Mouse (Mus musculus) midbrain, embryonic 16.5 days (tissue): ENCODE measurements around the gene A930004D18Rik. TPM values are rescaled to one million over a fixed set of nuclear protein-coding genes. Genes with fewer than 3 reads are reported as not detected.

ENCODE experiments used
- ATAC-seq: fragments of 200-750 bp; cut with Nextera tagmentation; 2 replicates; pipeline ENCODE4 v1.8.0; 2017; ENCODE audit warnings: moderate TSS enrichment
- H3K27ac ChIP-seq: fragments of 300-500 bp; sonication (generic); 2 replicates; pipeline ENCODE4 v1.5.1; 2014; ENCODE audit warnings: mild to moderate bottlenecking, low read length, mixed read lengths
- H3K27me3 ChIP-seq: fragments of 300-500 bp; sonication (generic); 2 replicates; pipeline ENCODE4 v1.6.1; 2014; ENCODE audit warnings: low read depth, low read length, mixed read lengths; ENCODE audit not compliant: control insufficient read depth, insufficient read depth
- H3K36me3 ChIP-seq: fragments of 300-500 bp; sonication (generic); 2 replicates; pipeline ENCODE4 v1.6.1; 2014; ENCODE audit warnings: mild to moderate bottlenecking, low read length, moderate library complexity, mixed read lengths; ENCODE audit not compliant: control insufficient read depth, insufficient read depth
- H3K4me1 ChIP-seq: fragments of 300-500 bp; sonication (generic); 2 replicates; pipeline ENCODE4 v1.6.1; 2014; ENCODE audit warnings: mild to moderate bottlenecking, low read length, mixed read lengths; ENCODE audit not compliant: control insufficient read depth, insufficient read depth
- H3K4me2 ChIP-seq: fragments of 300-500 bp; sonication (generic); 2 replicates; pipeline ENCODE4 v1.6.1; 2014; ENCODE audit warnings: mild to moderate bottlenecking, low read length, mixed read lengths
- H3K4me3 ChIP-seq: fragments of 300-500 bp; sonication (generic); 2 replicates; pipeline ENCODE4 v1.5.1; 2014; ENCODE audit warnings: low read depth, mild to moderate bottlenecking, low read length, moderate library complexity, mixed read lengths
- H3K9ac ChIP-seq: fragments of 300-500 bp; sonication (generic); 2 replicates; pipeline ENCODE4 v1.6.1; 2014; ENCODE audit warnings: low read depth, low read length, mixed read lengths
- H3K9me3 ChIP-seq: fragments of 300-500 bp; sonication (generic); replicated peaks from 2 replicates; pipeline ENCODE4 v1.6.1; 2014; ENCODE audit warnings: mild to moderate bottlenecking, low read length, mixed read lengths; ENCODE audit not compliant: control insufficient read depth, poor library complexity, severe bottlenecking
- WGBS: fragments of 180-500 bp; shearing (Covaris S2); extraction: QIAGEN DNeasy Blood & Tissue Kit; methylation state at CpG from one replicate; pipeline ENCODE4 v1.1.7; 2014; 5-methylcytosine and 5-hydroxymethylcytosine counted together
- polyA plus RNA-seq: library from polyadenylated mRNA; unstranded; fragments of >200 nt; fragmentation: Nextera tagmentation; extraction: Ambion mirVana; gene quantifications from 2 replicates; pipeline ENCODE4 v1.2.1, GENCODE M21; 2015

A930004D18Rik gene
- polyA plus RNA-seq, 1 experiment from 2014 or later = 7.5 TPM

- Histone ChIP-seq H3K9me3 (no peaks in the 10 kb centered on the region), H3K4me2 (peak overlapping the region; percentile 81), H3K9ac (peak overlapping the region; percentile 50), H3K4me3 (peak overlapping the region; percentile 94), H3K27ac (peak overlapping the region; percentile 100), H3K36me3 (no peaks in the 10 kb centered on the region), H3K27me3 (no peaks in the 10 kb centered on the region), H3K4me1 (peaks cover 38% of the 10 kb centered on the region)
- no peak for ATAC-seq
- 8% methylated on average over 11 of the region's 11 CpGs for WGBS
These were observed 11.8 kb upstream of the A930004D18Rik start for GRCm38 (mm10) chr2:18049279-18049821.

GRCm38 (mm10) chr2:18048453-18049075 lies 11.0 kb upstream of the A930004D18Rik start, which contains the start of gene Skida1:
Gene Skida1 (minus strand): TSS chr2:18049051.
- H3K27ac ChIP-seq = peak within 1 kb of the TSS; percentile 100
- peaks cover 42% of the 10 kb centered on the region for H3K4me1 ChIP-seq
- peak within 1 kb of the TSS; percentile 100 for H3K9ac ChIP-seq
- ATAC-seq = peak; percentile 66
- H3K4me3 ChIP-seq = peak within 1 kb of the TSS; percentile 94
- H3K9me3 ChIP-seq = no peaks in the 10 kb centered on the region
- no peaks in the 10 kb centered on the region for H3K27me3 ChIP-seq
- H3K4me2 ChIP-seq = peak within 1 kb of the TSS; percentile 81
- WGBS = 0% methylated on average over 17 of the region's 17 CpGs
- no peaks in the 10 kb centered on the region for H3K36me3 ChIP-seq

DNA sequence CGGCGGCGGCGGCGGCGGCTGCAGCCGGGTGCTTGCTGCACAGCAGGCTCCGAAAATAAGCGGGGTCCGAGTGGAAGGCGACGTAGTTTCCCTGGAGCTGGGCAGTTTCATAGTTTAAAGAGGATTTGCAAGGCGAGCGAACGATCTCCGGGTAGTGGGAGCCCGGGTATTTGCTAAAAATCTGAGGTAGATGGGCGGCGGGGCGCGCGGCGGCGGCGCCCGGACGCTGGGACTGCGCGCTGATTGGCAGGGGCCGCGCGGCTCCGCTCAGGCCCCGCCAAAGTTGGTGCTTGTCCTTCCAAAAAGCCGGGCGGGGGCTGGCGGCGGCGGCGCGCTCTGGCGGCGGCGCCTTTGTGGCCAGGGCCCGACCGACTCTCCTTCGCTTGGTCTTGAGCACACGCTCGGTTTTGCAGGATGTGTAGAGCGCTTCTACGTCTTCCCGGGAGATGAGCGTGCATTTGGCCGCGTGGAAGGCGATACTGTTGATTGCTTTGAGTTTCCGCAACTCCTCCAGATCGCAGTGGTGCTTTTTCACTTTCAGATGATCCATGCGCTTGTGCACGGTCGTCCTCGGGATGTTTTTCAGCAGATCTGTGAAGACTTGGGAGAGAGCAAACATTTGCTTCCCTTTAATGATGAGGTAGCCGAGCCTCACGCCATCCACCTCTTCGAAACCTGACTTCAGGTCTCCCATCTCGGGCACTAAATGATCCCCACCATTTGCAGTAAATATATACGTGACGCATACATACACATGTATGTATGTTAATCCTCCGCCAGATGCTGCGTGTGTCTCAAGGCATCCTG lies 10.3 kb upstream of the A930004D18Rik start:
- Histone ChIP-seq H3K4me3 (peak overlapping the region; percentile 94), H3K27ac (peak overlapping the region; percentile 100), H3K9me3 (no peaks in the 10 kb centered on the region), H3K36me3 (no peaks in the 10 kb centered on the region), H3K4me1 (peaks cover 48% of the 10 kb centered on the region), H3K27me3 (no peaks in the 10 kb centered on the region), H3K9ac (peak overlapping the region; percentile 100), H3K4me2 (peak overlapping the region; percentile 81)
- peak; percentile 75 for ATAC-seq
- WGBS = 0% methylated on average over 68 of the region's 70 CpGs

DNA sequence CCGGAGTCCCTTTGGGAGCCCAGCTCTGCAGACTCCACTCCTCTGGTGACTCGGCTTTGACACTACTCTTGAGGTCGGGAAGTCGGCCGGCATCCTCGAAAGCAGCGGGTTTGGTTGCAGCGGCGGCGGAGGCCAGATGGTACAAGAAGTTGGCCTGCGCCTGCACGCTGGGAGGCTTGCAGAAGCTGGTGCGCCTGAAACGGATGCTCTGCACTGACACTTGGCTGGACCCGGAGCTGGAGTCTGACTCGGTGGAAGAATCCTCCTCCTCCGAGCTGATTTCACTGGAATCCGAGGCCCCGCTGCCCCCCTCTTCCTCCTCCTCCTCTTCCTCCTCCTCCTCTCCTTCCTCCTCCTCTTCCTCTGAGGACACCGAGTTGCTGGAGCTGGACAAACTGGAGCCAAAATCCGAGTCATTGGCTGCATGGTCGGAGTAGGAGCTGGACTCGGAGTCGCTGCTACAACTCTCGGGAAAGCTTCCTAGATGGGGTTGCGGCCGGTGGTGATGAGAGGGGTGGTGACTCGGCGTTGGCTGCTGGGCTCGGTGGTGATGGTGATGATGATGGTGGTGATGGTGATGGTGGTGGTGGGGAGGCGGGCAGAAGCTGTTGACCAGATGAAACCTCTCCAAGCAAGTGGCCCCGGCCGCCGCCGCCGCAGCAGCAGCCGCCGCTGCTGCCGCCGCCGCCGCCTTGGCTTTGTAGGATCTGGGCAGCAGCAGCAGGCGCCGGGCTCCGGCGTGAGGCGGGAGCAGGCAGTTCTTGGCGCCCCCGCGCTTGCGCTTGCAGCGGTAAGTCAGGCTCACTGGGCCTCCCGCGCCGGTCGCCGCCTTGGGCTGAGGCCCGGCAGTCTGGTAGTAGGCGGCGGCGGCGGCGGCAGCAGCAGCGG lies 9.5 kb upstream of the A930004D18Rik start:
- Histone ChIP-seq H3K4me3 (peak overlapping the region; percentile 94), H3K27ac (peak overlapping the region; percentile 100), H3K36me3 (no peaks in the 10 kb centered on the region), H3K9ac (peak overlapping the region; percentile 100), H3K4me1 (peaks cover 55% of the 10 kb centered on the region), H3K9me3 (no peaks in the 10 kb centered on the region), H3K27me3 (no peaks in the 10 kb centered on the region), H3K4me2 (peak overlapping the region; percentile 81)
- under 1% methylated on average over 54 of the region's 64 CpGs for WGBS
- peak; percentile 47 for ATAC-seq

DNA sequence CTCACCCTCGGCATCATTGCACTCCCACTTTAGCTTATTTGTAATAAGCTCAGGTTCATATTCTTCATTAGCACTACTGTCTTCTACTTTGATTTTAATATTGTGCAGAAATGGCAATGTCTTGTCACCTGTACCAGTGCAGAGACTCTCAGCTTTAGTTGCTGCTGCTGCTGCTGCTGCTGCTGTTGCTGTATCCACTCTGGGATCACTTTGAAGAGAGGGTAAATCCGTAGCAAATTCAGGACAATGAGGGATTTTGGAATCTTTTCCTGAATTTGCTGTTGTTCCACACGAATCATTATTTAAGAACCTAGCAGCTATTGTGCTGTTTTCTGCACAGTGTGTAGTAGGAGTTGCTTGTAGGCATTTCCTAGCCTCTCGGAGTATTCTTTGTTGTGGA lies 8.6 kb upstream of the A930004D18Rik start:
- H3K36me3 ChIP-seq = no peaks in the 10 kb centered on the region
- no peak for ATAC-seq
- H3K27ac ChIP-seq = peak overlapping the region; percentile 100
- H3K27me3 ChIP-seq = no peaks in the 10 kb centered on the region
- H3K9me3 ChIP-seq = no peaks in the 10 kb centered on the region
- peak overlapping the region; percentile 94 for H3K4me3 ChIP-seq
- H3K9ac ChIP-seq = peak overlapping the region; percentile 100
- peaks cover 60% of the 10 kb centered on the region for H3K4me1 ChIP-seq
- WGBS = 1% methylated on average over 4 of the region's 4 CpGs
- H3K4me2 ChIP-seq = peak overlapping the region; percentile 81

DNA sequence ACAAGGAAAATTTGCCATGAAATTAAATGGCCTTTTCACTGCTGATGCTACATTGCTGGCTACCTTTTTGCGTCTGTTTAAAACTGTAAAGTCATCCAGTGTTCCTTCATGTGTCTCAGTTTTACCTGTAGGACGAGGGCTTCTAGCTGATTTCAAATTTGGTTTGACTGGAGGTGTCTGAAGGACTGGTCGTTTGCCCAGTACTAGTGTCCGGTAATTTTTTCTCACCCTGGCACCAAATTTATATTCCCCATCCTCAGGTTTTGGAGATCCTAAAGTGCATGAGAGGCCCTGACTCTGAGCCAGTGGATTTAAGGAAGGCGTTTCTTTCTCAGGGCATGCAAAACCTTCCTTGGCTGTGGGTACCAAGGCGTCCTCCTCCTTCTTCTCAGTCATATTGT lies 8.2 kb upstream of the A930004D18Rik start:
- H3K27me3 ChIP-seq = no peaks in the 10 kb centered on the region
- peak overlapping the region; percentile 94 for H3K4me3 ChIP-seq
- H3K9ac ChIP-seq = peak overlapping the region; percentile 100
- ATAC-seq = no peak
- peak overlapping the region; percentile 100 for H3K27ac ChIP-seq
- H3K9me3 ChIP-seq = no peaks in the 10 kb centered on the region
- H3K4me1 ChIP-seq = peaks cover 61% of the 10 kb centered on the region
- peak overlapping the region; percentile 81 for H3K4me2 ChIP-seq
- H3K36me3 ChIP-seq = no peaks in the 10 kb centered on the region
- WGBS = 2% methylated on average over 6 of the region's 6 CpGs

DNA sequence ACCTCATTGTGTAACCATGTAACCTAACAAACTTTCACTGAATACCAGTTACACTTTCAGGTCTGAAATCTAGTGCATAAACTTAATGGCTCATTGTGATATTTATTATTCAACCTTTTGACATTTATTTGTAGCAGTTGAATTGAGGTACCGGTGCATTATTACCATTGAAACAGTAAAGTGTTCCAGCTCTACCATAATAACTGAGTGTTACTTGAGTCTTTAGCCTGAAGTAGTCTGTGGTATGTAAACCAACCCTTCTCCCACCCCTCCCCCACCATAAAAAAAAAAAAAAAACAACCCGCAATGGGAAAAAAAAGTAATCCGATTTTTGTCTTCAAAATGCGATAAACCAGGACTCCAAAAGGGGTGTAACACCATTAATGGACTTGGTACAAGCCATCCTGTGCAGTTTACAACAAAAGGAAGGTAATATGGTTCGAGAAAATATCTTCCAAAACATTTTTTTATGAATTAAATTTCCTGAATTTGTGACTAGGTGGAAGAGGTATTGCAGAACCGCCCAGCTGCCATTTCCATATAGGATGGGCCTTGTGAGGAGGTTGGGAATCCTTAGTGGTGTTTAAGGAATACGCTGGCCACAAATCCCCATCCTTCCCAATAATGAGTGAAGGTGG lies 7.7 kb upstream of the A930004D18Rik start:
- 5% methylated on average over 7 of the region's 7 CpGs for WGBS

DNA sequence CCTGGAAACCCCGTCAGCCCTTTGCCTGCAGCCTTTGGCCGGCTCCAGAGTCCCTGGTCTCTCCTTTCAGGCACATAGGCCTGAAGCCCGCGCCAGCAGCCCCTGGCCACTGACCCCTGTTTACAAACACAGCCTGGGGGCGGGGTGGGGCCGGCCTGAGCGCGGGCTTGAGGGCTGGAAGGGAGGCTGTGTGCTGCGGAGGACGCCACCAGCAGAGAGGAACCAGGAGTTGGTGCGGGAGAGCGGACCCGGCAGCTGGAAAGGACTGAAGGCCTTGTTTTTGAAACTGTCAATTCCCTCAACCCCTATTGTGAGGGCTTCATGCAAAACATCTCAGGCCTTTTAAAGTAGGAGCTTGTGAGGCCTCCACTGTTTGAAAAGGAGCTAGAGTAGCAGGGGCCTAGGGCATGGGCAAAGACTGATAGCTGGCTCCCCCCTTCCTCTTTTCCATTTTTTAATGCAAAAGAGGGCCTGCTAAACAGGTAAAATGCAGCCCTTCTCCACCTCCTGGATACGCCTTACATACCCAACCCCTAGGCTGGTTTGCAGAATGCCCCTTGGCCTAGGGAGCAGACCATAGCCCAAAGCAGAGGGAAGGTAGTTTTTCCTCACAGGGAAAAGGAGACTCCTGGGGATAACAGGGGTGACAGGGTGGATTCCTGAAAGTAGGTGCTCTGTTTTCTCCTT lies 3.8 kb upstream of the A930004D18Rik start:
- peak; percentile 80 for ATAC-seq
- H3K36me3 ChIP-seq = no peaks in the 10 kb centered on the region
- H3K4me3 ChIP-seq = peak overlapping the region; percentile 14
- no peaks in the 10 kb centered on the region for H3K9me3 ChIP-seq
- H3K4me2 ChIP-seq = peak overlapping the region; percentile 78
- H3K9ac ChIP-seq = peak overlapping the region; percentile 66
- H3K4me1 ChIP-seq = peaks cover 69% of the 10 kb centered on the region
- H3K27ac ChIP-seq = peak overlapping the region; percentile 73
- WGBS = 6% methylated on average over 14 of the region's 14 CpGs
- no peaks in the 10 kb centered on the region for H3K27me3 ChIP-seq

More for the DNA sequence above, 7.7 kb upstream of the A930004D18Rik start:
- Histone ChIP-seq H3K4me3 (peak overlapping the region; percentile 94), H3K9ac (peak overlapping the region; percentile 100), H3K36me3 (no peaks in the 10 kb centered on the region), H3K9me3 (no peaks in the 10 kb centered on the region), H3K4me1 (peaks cover 61% of the 10 kb centered on the region), H3K27ac (peak overlapping the region; percentile 100), H3K4me2 (peak overlapping the region; percentile 81), H3K27me3 (no peaks in the 10 kb centered on the region)
- ATAC-seq = no peak
